Mouse (Mus musculus): ENCODE measurements around the gene Rab2b.

The Rab2b gene

DNA sequence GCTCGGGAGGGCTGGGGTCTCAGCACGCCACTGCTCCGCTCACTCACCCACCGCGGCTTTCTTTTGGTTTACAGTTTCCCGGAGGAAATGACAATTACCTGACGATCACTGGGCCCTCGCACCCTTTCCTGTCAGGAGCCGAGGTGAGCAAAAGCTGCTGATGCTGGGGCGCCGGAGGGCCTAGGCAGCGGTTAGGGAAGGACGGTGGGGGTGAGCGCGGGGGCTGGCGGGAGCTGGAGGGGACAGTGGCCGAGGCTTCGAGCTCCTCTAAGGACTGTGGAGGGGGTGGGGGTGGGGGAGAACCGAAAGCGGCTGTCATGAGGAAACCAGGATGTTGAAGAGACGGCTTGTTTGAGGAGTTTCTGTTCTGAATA is 389 bp upstream of the Rab2b start:
- DNase-seq (ENCODE audit: inconsistent age in 2 of 2, low spot score in 1 of 2) = no peak

GRCm38 (mm10) chr14:52277210-52277609 is 2.1 kb downstream of the Rab2b start:
- DNase-seq (ENCODE audit: inconsistent age in 2 of 2, low spot score in 1 of 2) = no peak

DNA sequence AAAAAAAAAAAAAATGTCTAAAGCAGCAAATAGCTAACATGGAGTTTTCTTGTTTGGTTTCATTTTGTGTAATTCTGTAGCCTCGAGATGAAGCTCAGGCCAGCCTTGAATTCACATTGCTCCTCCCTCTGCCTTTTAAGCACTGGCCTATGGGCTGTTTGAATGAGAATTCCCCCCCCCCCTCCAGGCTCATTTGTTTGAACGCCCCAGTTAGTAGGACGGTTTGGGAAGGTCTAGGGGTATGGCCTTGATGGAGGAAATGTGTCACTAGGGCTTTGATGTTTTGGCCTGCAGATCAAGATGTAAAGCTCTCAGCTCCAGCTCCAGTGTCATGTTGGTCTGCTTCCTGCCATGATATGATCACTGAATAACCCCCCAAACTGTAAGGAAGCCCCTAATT is 6.6 kb downstream of the Rab2b start:
- DNase-seq (ENCODE audit: inconsistent age in 2 of 2, low spot score in 1 of 2) = peak; percentile 71 to 90

- DNase-seq (ENCODE audit: inconsistent age in 2 of 2, low spot score in 1 of 2) = peak; percentile 99
These were observed 21.7 kb downstream of the Rab2b start, which contains the start of gene Chd8 for GRCm38 (mm10) chr14:52257484-52258213. Gene Chd8 (minus strand): TSS chr14:52257780.

DNA sequence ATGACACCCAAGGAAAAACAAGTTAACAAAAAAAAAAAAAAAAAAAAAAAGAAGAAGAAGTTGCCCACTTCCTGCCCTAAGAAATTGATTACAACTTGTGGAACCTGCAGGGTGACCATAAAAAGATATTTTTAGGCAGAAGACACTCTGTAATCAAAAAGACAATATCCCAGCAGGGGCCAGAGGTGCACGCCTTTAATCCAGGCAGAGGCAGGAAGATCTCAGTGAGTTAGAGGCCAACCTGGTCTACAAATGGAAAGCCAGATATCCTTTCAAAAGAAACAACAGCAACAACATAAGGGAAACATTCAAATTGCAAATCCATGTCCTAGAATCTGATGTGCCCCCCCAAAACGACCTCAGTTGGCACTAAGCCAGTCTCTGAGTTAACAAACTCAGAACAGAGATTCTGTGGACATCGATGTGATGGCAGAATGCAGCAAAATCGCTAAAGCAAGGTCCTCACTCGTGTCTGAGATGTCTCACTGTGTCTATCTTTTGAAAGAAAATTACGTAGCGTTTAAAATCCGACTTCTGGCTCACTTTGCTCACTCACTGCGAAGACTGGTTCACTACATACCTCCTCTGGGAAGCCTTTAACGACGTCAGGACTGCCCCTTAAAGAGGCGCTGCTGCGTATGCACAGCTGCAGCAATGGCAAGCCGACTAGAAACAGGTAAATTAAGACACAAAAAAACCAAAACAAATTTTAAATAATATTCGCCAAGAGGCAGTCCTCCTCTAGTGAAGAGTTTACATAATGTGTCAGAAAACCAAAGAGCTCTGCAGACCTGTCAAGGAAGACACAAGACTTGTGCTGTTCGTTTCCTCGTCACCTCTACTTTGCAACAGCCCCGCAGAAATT is 22.8 kb downstream of the Rab2b start:
- DNase-seq (ENCODE audit: inconsistent age in 2 of 2, low spot score in 1 of 2) = peak; percentile 32 to 81

DNA sequence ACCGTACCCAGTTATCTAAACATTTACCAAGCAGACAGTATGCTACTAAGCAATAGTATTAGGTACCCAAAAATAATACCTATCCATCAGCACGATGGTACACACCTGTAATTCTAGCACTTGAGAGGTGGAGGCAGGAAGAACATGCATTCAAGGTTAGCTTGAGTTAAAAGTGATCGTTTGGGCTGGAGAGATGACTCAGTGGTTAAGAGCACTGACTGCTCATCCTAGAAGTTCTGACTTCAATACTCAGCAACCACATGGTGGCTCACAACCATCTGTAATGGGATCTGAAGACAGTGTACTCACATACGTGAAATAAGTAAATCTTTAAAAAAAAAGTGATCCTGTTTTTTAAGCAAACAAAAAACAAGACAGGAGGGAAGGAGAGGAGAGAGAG is 33.2 kb downstream of the Rab2b start:
- peak in 1 of 2 experiments; percentile 45 for DNase-seq (ENCODE audit: inconsistent age in 2 of 2, low spot score in 1 of 2)

- no peak for DNase-seq (ENCODE audit: inconsistent age in 2 of 2, low spot score in 1 of 2)
These were observed 34.7 kb downstream of the Rab2b start for GRCm38 (mm10) chr14:52244690-52245042.

DNA sequence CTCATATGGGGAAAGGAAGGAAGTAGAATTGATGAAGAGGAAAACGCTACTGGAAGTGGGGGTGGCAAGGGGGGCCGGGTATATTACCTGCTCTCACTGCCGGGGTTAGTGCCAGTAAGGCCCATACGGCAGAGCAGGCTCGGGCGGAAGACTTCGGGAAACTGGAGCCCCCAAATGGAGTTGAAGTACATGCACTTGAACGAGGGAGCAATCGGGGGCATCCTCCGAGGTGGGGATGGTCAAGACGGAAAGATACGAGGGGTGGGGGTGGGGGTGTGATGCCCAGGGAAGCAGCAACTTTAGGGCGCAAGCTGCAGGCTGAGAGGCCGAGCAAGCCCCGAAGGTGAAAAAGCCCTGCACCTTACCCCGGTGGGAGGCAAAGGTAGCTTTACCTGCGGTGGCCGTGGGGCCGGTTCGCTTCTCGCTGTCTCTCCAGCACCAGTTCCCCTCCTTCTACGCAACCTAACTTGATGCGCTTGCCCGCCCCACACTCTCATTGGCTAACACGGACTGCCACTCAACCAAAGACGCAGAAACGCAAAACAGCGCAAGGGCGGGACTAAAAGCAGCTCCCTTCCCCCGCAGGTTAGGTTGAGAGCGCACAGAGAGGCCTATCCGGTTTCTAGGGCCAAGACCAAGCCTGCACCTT is 35.2 kb downstream of the Rab2b start:
- DNase-seq (ENCODE audit: inconsistent age in 2 of 2, low spot score in 1 of 2) = peak; percentile 98 to 100

- no peak for DNase-seq (ENCODE audit: inconsistent age in 2 of 2, low spot score in 1 of 2)
These were observed 43.1 kb downstream of the Rab2b start for GRCm38 (mm10) chr14:52236216-52236615.

GRCm38 (mm10) chr14:52235165-52235564 is 44.2 kb downstream of the Rab2b start:
- DNase-seq (ENCODE audit: inconsistent age in 2 of 2, low spot score in 1 of 2) = peak; percentile 73 to 85

GRCm38 (mm10) chr14:52232249-52232648 is 47.1 kb downstream of the Rab2b start:
- DNase-seq (ENCODE audit: inconsistent age in 2 of 2, low spot score in 1 of 2) = no peak

DNA sequence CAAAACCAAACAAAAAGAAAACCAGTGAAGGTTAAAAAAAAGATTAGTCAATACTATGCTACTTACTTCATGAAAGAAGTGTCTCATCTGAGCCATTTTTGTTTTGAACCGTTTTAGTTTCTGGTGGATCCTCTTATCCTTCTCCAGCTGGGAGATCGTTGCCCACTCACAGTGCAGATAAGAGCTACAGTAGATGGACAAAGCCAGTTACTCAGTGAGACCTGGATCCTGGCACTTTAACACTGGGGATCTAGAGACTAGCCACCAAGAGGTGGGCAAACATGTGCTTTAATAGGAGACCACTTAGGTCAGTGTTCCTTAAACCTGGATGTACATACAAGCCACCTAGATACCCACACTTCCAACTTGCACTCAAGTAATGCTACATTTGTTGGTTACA is 53.4 kb downstream of the Rab2b start:
- DNase-seq (ENCODE audit: inconsistent age in 2 of 2, low spot score in 1 of 2) = no peak

DNA sequence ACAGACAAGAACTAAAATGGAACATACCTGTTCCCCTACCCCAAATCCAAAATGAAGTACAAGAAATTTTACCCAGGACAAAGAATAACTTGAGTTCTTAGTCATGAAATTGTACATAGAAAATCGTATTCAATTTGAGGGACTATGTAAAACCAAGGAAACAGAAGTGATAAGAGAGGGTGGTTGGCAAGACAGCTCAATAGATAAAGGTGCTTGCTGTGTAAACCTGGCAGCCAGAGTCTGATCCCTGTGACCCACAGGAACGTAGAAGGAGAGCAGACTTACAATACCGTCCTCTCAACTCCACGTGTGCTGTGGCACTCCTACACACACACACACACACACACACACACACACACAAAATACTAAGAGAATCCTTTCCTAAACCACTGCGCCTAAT is 62.1 kb downstream of the Rab2b start:
- DNase-seq (ENCODE audit: inconsistent age in 2 of 2, low spot score in 1 of 2) = no peak
